17 mouse cellular contexts compared by ENCODE assay signal in the genomic region with DNA sequence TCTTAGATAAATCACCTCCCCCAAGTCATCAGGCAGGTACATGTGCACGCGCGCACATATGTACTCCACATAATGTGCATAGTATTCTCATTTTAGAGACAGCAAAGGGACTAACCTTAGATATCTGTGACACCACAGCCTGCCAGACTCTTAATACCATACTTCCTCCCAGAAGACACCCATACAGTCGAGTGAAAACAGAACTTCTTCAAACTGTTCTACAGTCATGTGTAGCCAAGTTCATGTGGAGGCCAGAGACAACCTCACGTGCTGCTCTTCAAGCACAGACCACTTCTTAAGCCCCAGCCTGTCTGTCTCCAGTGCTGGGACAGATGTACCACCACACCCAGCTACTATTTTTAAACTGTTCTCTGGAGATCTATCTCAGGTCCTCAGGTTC.
"Had no signal": no experiment of that assay in that cellular context is flagged by ENCODE, and none has a peak within 500 bp of the region (broad histone marks: within the 10 kb centered on the region; RNA-seq: fewer than 3 reads in every experiment).

No protein-coding gene starts in this region.

- DNase-seq: kidney, adult 11 months; kidney, adult 9 months; kidney, postnatal 36 days; layer of hippocampus, adult 9-11 months; lung, postnatal 14 days; right cerebral cortex, postnatal 4 days; spleen, adult 18-20 months; thymus, adult 18-20 months; thymus, postnatal 14 days had no signal

- H3K27ac ChIP-seq: kidney, postnatal 0 days; limb, embryonic 12.5 days; liver, embryonic 15.5 days; lung, embryonic 15.5 days; macrophage; midbrain, embryonic 13.5 days; neural tube, embryonic 15.5 days had no signal

- H3K27me3 ChIP-seq: limb, embryonic 12.5 days; liver, embryonic 15.5 days; lung, embryonic 15.5 days; midbrain, embryonic 13.5 days; neural tube, embryonic 15.5 days had no signal

- H3K9ac ChIP-seq: limb, embryonic 12.5 days; liver, embryonic 15.5 days; lung, embryonic 15.5 days; midbrain, embryonic 13.5 days; neural tube, embryonic 15.5 days had no signal

- H3K4me3 ChIP-seq: limb, embryonic 12.5 days; liver, embryonic 15.5 days; lung, embryonic 15.5 days; midbrain, embryonic 13.5 days; myocyte; neural tube, embryonic 15.5 days had no signal

- H3K4me1 ChIP-seq: limb, embryonic 12.5 days; liver, embryonic 15.5 days; lung, embryonic 15.5 days had no signal

- ATAC-seq: midbrain, embryonic 13.5 days had no signal
